Mouse (Mus musculus) bone marrow, adult 2 months (tissue): Measurements from ENCODE around the gene 1700001O22Rik.

Source experiments
- CTCF ChIP-seq: fragments of 200-500 bp; IDR thresholded peaks from 2 replicates; pipeline ENCODE4 v1.5.1; 2011; ENCODE audit warnings: low read length, control low read depth; ENCODE audit not compliant: control insufficient read depth, insufficient read depth
- POLR2A ChIP-seq: fragments of 200-500 bp; IDR thresholded peaks from 2 replicates; pipeline ENCODE4 v1.6.1; 2011; ENCODE audit warnings: low read depth, mild to moderate bottlenecking, control low read depth, low read length, borderline replicate concordance; ENCODE audit not compliant: control insufficient read depth

DNA sequence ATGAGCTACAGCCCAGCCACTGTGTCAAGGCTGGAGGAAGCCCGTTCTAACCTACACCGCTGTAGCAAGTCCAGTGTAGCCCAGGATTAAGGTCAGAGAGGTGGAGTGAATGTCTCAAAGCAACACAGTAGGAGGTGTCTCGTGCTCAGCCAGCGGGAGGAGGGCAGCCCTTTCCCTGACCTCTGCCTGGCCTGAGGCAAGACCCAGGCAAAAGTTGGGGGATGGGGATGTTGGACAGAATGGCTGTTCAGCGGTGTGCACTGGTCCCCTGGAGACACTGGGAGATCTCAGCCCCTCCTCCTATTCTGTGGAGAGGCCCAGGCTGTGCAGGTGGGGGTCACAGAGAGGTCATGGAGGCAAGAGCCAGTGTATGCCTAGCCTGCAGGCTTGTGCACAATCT lies 24.2 kb downstream of the 1700001O22Rik start:
- no peak for TF ChIP-seq CTCF
- TF ChIP-seq POLR2A: no peak
